Mouse (Mus musculus): ENCODE data around the gene Cyp2r1. TPM values are rescaled to one million over a fixed set of nuclear protein-coding genes. Genes with fewer than 3 reads are reported as not detected.
"Not testable (repeated sequence)": the region's sequence is repeated elsewhere in the genome, so short reads cannot be mapped to it uniquely, and the experiment has no call there.

The Cyp2r1 gene
- 1 to 10 TPM; 1.2 to 1.6 TPM for total RNA-seq (2021)
- long read RNA-seq = 0 reads

DNA sequence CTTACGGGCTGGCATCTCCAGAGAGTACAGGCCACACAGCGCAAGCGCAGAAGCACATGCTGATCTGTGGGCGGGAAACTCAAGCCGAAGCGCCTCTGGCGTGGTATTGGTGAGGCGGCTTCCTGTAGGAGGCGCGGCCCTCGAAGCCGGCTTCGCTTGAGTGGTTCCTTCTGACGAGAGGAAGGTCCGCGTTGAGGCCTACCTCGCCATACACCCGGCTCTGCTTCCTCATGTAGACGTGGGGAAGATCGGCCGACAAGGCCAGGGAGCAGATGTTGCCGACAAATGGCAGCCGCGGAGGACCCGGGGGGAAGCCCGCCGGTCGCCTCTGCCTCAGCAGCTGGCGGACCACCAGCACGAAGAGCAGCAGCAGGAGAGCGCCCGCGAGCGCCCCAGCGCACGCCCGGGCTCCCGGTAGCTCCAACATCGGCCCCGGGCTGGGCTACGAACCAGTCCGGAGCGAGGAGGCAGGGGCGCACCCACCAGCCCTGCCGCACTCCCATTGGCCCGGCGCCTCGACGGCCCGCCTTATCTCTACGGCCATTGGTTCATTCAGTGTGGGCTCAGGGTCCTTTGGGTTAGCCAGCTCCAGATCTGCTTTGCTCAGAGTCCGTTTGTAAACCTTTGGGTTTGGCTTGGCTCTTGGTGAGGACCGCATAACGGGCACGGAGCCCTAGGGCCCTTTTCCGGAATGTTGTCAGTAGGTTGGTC lies at the start of gene Cyp2r1:
TSS of gene Cyp2r1 (minus strand) at position 442 of the 711 bp plus-strand sequence.
- peak; percentile 81 to 86 for DNase-seq (ENCODE audit: low spot score in 2 of 2)

DNA sequence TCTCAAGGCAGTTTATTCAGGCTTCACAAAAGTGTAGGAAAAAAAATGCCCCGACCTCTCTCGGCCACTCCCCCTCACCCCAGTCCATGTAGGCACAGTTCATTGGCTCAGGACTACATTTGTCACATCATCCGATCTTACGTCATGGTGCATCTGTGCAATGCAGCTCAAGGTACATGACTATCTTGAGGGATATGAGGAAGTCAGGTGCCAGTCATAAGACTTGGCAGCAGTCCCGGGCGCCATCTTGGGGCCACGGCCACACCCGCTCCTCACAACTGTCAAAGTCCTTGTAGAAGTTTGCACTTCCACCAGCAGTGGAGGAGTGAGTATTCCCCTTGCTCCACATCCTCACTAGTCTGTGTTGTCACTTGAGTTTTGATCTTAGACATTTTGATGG lies 31.6 kb upstream of the Cyp2r1 start:
- DNase-seq (ENCODE audit: low spot score in 2 of 2) = not testable (repeated sequence)

DNA sequence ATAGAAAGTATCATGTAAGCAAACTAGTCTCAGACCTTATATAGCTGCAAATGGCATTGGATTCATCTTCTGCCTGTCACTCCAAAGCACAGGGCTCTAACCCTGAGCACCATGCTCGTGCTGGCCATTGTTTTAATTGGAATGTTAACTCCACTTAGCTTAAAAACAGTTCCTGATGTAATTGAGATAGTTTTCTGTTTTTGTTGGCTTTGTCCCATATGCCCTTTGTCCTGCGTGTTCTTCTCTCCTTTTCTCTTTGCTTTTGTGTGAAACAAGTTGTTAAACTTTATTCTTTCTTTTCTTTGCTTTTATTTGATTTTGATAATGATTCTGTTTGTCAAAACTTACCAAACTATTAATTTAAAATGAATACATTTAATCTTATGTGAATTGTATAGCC lies 19.7 kb upstream of the Cyp2r1 start:
- DNase-seq (ENCODE audit: low spot score in 2 of 2) = no peak

DNA sequence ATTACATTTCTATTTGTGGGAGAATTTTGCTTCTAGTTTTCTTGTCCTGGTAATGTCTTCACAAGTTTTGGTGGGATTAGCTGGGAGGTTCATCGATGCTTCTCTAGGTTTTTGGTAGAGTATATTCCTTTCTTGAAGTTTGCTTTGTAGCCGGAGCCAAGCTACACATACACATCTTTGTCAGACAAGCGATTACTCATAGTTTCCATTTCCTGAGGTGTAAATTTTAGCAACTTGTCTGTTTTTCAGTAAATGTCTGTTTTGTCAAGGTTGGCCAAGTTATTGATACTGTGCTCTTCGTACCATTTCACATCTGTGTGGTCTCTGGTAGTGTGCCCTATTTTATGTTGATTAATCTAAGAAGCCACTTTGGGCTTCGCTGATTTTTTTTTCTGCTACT lies 18.4 kb upstream of the Cyp2r1 start:
- DNase-seq (ENCODE audit: low spot score in 2 of 2) = no peak

DNA sequence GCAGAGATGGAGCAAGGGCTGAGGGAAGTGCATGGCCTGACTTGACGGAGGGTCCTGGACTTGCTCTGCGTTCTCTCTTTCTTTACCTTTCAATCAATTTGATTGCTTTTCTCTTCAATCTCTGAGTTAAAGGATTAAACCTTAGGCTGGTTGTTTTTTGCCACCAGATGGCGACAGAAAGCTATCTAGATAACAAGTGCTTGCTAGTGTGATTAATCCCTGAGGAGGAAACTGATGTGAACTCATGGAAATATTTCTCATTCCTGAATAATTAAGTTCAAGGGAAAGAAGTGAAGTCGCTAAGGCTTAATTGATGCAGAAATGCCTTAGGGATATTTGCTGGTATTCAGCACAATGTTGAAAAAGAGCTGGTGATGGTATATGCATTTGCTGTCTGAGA lies 17.7 kb upstream of the Cyp2r1 start:
- DNase-seq (ENCODE audit: low spot score in 2 of 2) = peak; percentile 74 to 77

DNA sequence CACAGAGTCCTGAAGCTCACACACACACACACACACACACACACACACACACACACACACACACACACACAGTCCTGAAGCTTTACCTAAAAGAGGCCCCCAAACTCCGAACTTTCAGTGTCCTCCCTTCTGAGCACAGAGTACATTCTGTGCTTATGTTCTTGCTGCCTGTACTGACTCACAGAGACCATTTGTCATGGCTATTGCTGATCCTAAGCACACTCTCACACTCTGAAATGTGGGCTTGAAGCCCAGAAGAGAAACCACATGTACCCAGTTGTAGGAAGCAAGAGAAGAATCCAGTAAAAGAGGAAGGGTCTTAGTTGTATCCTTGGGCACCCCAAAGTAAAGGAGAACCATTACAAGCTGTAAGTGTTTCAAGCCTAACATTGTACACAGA lies 14.9 kb upstream of the Cyp2r1 start:
- no peak for DNase-seq (ENCODE audit: low spot score in 2 of 2)

DNA sequence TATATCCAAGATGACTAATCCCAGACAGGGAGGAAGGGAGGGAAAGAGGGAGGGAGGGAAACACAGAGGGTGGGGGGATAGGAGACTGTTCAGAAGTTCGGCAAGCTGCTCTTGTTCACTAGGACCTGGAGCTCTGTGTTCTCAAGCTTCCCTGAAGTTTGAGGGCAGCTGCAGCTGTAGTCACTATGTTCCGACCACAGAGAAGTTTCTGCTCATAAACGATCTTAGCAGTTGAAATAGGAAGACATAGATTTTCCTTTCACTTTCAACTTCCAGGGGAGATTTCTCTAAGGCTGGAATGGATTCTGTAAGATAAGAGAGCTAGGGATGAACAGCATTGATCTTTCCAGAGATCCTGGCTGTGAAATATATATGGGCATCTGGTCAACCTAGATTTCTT lies 14.2 kb upstream of the Cyp2r1 start:
- no peak for DNase-seq (ENCODE audit: low spot score in 2 of 2)

DNA sequence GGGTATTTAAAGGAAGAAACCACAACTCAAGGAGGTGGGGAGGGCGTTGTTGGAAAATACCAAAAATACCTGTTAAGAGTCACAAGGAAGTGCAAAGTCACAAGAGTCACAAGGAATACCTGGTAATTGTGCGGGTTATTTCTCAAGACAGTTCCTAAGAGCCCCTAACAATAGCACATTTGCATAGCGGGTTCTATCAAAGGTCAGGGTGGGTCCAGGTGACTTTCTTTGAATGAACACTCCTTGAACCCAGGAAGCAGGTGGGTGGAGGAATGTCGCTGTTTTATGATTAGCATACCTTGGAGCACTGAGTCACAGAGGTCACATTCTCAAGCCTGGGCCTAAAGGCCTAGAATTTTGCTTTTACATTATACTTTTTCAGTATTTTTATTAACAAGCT lies 11.1 kb upstream of the Cyp2r1 start:
- DNase-seq (ENCODE audit: low spot score in 2 of 2) = not testable (repeated sequence)

DNA sequence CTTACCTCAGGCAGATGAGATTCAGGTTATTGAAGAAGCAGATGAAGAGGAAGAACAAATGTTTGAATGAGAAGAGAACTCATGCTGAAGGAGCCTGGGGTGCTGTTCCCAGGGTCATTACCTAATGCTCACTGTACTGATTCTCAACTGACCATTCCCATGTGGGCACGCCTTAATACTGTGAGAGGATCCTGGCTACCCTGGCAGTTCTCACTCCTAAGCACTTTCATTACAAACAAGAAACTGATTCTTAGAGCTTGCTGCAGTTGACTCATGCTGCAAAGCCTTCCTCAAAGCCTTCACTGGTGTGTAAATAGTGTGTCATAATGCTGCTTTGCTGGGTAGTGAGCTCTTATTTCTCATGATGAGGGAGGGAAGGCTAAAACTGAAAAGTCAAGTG lies 26.6 kb downstream of the Cyp2r1 start:
- DNase-seq (ENCODE audit: low spot score in 2 of 2) = no peak

DNA sequence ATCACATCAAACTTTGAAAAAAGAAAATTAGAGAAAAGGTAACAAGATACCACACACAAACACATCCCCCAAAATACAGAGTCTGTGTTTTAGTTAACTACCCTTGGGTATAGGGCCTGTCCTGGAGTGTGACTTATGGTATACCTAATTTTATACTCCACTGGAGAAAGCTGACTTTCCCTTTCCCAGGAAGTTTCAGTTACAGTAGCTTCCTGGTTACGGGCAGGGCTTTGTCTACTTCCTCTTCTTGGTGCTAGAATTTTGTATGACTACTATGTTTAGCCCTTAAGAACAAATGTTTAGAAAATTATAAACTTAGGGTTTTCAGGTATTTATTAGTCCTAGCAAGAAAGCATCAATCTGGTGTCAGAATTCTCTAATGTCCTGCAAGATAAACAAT lies 36.5 kb downstream of the Cyp2r1 start:
- no peak for DNase-seq (ENCODE audit: low spot score in 2 of 2)

DNA sequence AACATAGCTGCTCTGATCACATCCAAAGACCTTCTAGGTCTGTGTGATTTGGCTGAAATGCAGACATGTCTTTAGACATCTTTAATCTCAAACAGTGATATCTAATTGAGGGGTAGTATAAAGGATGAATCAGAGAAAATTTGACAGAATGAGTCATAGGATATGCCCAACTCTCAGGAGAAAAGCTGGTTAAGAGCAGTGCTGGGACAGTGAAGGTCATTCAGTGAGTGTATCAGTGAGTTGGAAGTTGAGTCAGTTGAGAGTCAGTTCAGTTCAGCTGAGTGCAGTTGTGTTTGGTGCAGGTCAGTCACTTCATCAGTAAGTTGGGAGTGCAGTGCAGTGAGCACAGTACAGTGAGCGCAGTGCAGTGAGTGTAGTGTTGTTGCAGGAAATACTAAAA lies 42.6 kb downstream of the Cyp2r1 start:
- no peak for DNase-seq (ENCODE audit: low spot score in 2 of 2)

DNA sequence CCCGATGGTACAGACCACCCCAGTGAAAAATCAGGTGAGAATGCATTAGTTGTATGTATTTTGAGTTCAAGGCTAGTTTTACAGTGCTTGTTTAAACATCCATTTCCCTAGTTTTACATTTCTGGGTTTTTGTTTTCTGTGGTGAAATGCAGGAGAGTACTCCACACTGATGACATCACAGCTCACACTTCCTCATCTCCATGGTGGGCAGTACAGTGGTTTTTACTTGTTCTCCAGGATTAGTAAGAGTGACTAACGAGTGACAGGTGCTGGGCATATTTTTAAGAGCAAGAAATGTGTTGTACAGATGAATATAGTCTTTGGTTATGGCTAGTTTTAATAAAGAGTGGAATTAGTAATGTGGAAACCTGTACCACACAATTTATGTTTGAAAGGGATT lies 53.9 kb downstream of the Cyp2r1 start:
- no peak for DNase-seq (ENCODE audit: low spot score in 2 of 2)

Other genes starting within 250 kb of the Cyp2r1 start
- gene Pde3b, start 147.7 kb downstream of the Cyp2r1 start, total RNA-seq (2021) = 10 to 100 TPM; 10.5 to 13.0 TPM
- 1 to 10 TPM; 1.7 to 2.5 TPM for gene Calca, start 73.4 kb upstream of the Cyp2r1 start, total RNA-seq (2021)
- under 1 TPM in 1 of 2 experiments, not detected in 1; 0.38 TPM for gene Calcb, start 155.7 kb upstream of the Cyp2r1 start, total RNA-seq (2021)
- 1 to 10 TPM; 1.8 to 2.0 TPM for gene Insc, start 180.7 kb upstream of the Cyp2r1 start, total RNA-seq (2021)